Mouse (Mus musculus) brain, adult 10 weeks (tissue): ENCODE data around the gene Tbx22. TPM values are rescaled to one million over a fixed set of nuclear protein-coding genes. Genes with fewer than 3 reads are reported as not detected.

Experiments
- polyA plus RNA-seq: library from polyadenylated mRNA; stranded (reverse); fragments of 350-450 nt; fragmentation: Illumina TruSeq; extraction: RNeasy Lipid Tissue Mini Kit (QIAGEN cat#74804); gene quantifications from one replicate; pipeline ENCODE4 v1.2.3, GENCODE M21; 2015; ENCODE audit warnings: low read depth, low replicate concordance

Tbx22 gene
- 0.48 TPM for polyA plus RNA-seq

GRCm38 (mm10) chrX:107667664-107668063 lies at the start of gene Tbx22:
Gene Tbx22 (plus strand): TSS chrX:107667964.

Other genes with a start within 250 kb of the Tbx22 start
- not detected for gene Tent5d, start 124.6 kb downstream of the Tbx22 start, polyA plus RNA-seq
- 35.8 TPM for gene 2610002M06Rik, start 148.4 kb downstream of the Tbx22 start, polyA plus RNA-seq